Mouse (Mus musculus) intestine, embryonic 16.5 days (tissue): ENCODE measurements around the gene Gm20388. TPM values are rescaled to one million over a fixed set of nuclear protein-coding genes. Genes with fewer than 3 reads are reported as not detected.
A peak's percentile ranks its signal among the peaks of the same experiment; 100 is the strongest.

ENCODE experiments used
- ATAC-seq: fragments of 200-750 bp; cut with Nextera tagmentation; 2 replicates; pipeline ENCODE4 v1.8.0; 2017; ENCODE audit warnings: moderate TSS enrichment, moderate library complexity
- H3K27ac ChIP-seq: fragments of 300-500 bp; sonication (generic); 2 replicates; pipeline ENCODE4 v1.5.1; 2014; ENCODE audit warnings: mild to moderate bottlenecking, low read length
- H3K27me3 ChIP-seq: fragments of 300-500 bp; sonication (generic); replicated peaks from 2 replicates; pipeline ENCODE4 v1.6.1; 2014; ENCODE audit warnings: low read length, control low read depth, mixed read lengths; ENCODE audit not compliant: control insufficient read depth, insufficient read depth
- H3K36me3 ChIP-seq: fragments of 300-500 bp; sonication (generic); 2 replicates; pipeline ENCODE4 v1.6.1; 2014; ENCODE audit warnings: low read length, control low read depth; ENCODE audit not compliant: control insufficient read depth, insufficient read depth
- H3K4me1 ChIP-seq: fragments of 300-500 bp; sonication (generic); 2 replicates; pipeline ENCODE4 v1.6.1; 2014; ENCODE audit warnings: low read length, control low read depth, mixed read lengths; ENCODE audit not compliant: control insufficient read depth, insufficient read depth
- H3K4me2 ChIP-seq: fragments of 300-500 bp; sonication (generic); 2 replicates; pipeline ENCODE4 v1.6.1; 2014; ENCODE audit warnings: low read depth, low read length, control low read depth
- H3K4me3 ChIP-seq: fragments of 300-500 bp; sonication (generic); 2 replicates; pipeline ENCODE4 v1.5.1; 2014; ENCODE audit warnings: mild to moderate bottlenecking, low read length
- H3K9ac ChIP-seq: fragments of 300-500 bp; sonication (generic); 2 replicates; pipeline ENCODE4 v1.6.1; 2014; ENCODE audit warnings: low read depth, low read length
- H3K9me3 ChIP-seq: fragments of 300-500 bp; sonication (generic); 2 replicates; pipeline ENCODE4 v1.6.1; 2016; ENCODE audit warnings: low read length, control low read depth; ENCODE audit not compliant: control insufficient read depth
- WGBS: fragments of 180-500 bp; shearing (Covaris S2); extraction: QIAGEN DNeasy Blood & Tissue Kit; methylation state at CpG from one replicate; pipeline ENCODE4 v1.1.7; 2014; 5-methylcytosine and 5-hydroxymethylcytosine counted together
- polyA plus RNA-seq: library from polyadenylated mRNA; unstranded; fragments of >200 nt; fragmentation: Nextera tagmentation; extraction: Ambion mirVana; gene quantifications from 2 replicates; pipeline ENCODE4 v1.2.1, GENCODE M21; 2015

The Gm20388 gene
- polyA plus RNA-seq, 1 experiment from 2014 or later, result 5.8 TPM

- H3K4me2 ChIP-seq, result no peak overlapping the region
- H3K9ac ChIP-seq, result no peak overlapping the region
- no peak overlapping the region for H3K4me3 ChIP-seq
- H3K9me3 ChIP-seq, result no peaks in the 10 kb centered on the region
- H3K27me3 ChIP-seq, result no peaks in the 10 kb centered on the region
- no peak overlapping the region for H3K27ac ChIP-seq
- 33% methylated on average over 11 of the region's 11 CpGs for WGBS
- peaks cover 26% of the 10 kb centered on the region for H3K4me1 ChIP-seq
- ATAC-seq, result no peak
- H3K36me3 ChIP-seq, result no peaks in the 10 kb centered on the region
These were observed 297.5 kb downstream of the Gm20388 start for GRCm38 (mm10) chr8:120208113-120208512.

GRCm38 (mm10) chr8:120211345-120211744 is 300.7 kb downstream of the Gm20388 start:
- 10% methylated on average over 4 of the region's 4 CpGs for WGBS
- Histone ChIP-seq H3K36me3 (no peaks in the 10 kb centered on the region), H3K27ac (no peak overlapping the region), H3K9me3 (no peaks in the 10 kb centered on the region), H3K4me2 (no peak overlapping the region), H3K9ac (peak overlapping the region; percentile 10; the same call in 1 of the 2 replicates), H3K27me3 (no peaks in the 10 kb centered on the region), H3K4me1 (peaks cover 20% of the 10 kb centered on the region), H3K4me3 (no peak overlapping the region)
- peak; percentile 33; the same call in 1 of the 2 replicates for ATAC-seq

GRCm38 (mm10) chr8:120212596-120212995 is 302.0 kb downstream of the Gm20388 start:
- H3K36me3 ChIP-seq, result no peaks in the 10 kb centered on the region
- ATAC-seq, result no peak
- 86% methylated on average over 7 of the region's 7 CpGs for WGBS
- H3K4me1 ChIP-seq, result peaks cover 31% of the 10 kb centered on the region
- no peak overlapping the region for H3K4me3 ChIP-seq
- H3K27me3 ChIP-seq, result no peaks in the 10 kb centered on the region
- H3K4me2 ChIP-seq, result no peak overlapping the region
- H3K27ac ChIP-seq, result no peak overlapping the region
- H3K9ac ChIP-seq, result no peak overlapping the region
- H3K9me3 ChIP-seq, result no peaks in the 10 kb centered on the region

- no peaks in the 10 kb centered on the region for H3K36me3 ChIP-seq
- H3K4me1 ChIP-seq, result peaks cover 34% of the 10 kb centered on the region
- H3K27me3 ChIP-seq, result no peaks in the 10 kb centered on the region
- H3K4me3 ChIP-seq, result no peak overlapping the region
- ATAC-seq, result no peak
- no peaks in the 10 kb centered on the region for H3K9me3 ChIP-seq
- no peak overlapping the region for H3K9ac ChIP-seq
- WGBS, result 95% methylated on average over 3 of the region's 3 CpGs
- H3K27ac ChIP-seq, result no peak overlapping the region
- H3K4me2 ChIP-seq, result no peak overlapping the region
These were observed 302.6 kb downstream of the Gm20388 start for GRCm38 (mm10) chr8:120213229-120213628.

GRCm38 (mm10) chr8:120213939-120214338 is 303.3 kb downstream of the Gm20388 start:
- Histone ChIP-seq H3K4me1 (peaks cover 34% of the 10 kb centered on the region), H3K9me3 (no peaks in the 10 kb centered on the region), H3K27ac (no peak overlapping the region), H3K36me3 (no peaks in the 10 kb centered on the region), H3K4me3 (no peak overlapping the region), H3K27me3 (no peaks in the 10 kb centered on the region), H3K4me2 (no peak overlapping the region), H3K9ac (no peak overlapping the region)
- no peak for ATAC-seq
- 67% methylated on average over 5 of the region's 5 CpGs for WGBS

GRCm38 (mm10) chr8:120215416-120216141 is 304.9 kb downstream of the Gm20388 start:
- peaks cover 34% of the 10 kb centered on the region for H3K4me1 ChIP-seq
- H3K4me3 ChIP-seq, result no peak overlapping the region
- no peak overlapping the region for H3K4me2 ChIP-seq
- ATAC-seq, result no peak
- H3K27ac ChIP-seq, result peak overlapping the region; percentile 57
- H3K9ac ChIP-seq, result no peak overlapping the region
- H3K9me3 ChIP-seq, result no peaks in the 10 kb centered on the region
- H3K36me3 ChIP-seq, result no peaks in the 10 kb centered on the region
- no peaks in the 10 kb centered on the region for H3K27me3 ChIP-seq
- WGBS, result 49% methylated on average over 7 of the region's 7 CpGs

GRCm38 (mm10) chr8:120216855-120217830 is 306.5 kb downstream of the Gm20388 start:
- peak overlapping the region; percentile 60 for H3K27ac ChIP-seq
- no peaks in the 10 kb centered on the region for H3K36me3 ChIP-seq
- H3K4me3 ChIP-seq, result no peak overlapping the region
- no peak overlapping the region for H3K4me2 ChIP-seq
- WGBS, result 23% methylated on average over 13 of the region's 13 CpGs
- peak overlapping the region; percentile 32; the same call in 1 of the 2 replicates for H3K9ac ChIP-seq
- peak; percentile 90 for ATAC-seq
- peaks cover 28% of the 10 kb centered on the region for H3K4me1 ChIP-seq
- H3K9me3 ChIP-seq, result no peaks in the 10 kb centered on the region
- H3K27me3 ChIP-seq, result no peaks in the 10 kb centered on the region

- H3K36me3 ChIP-seq, result no peaks in the 10 kb centered on the region
- H3K4me3 ChIP-seq, result no peak overlapping the region
- H3K27ac ChIP-seq, result no peak overlapping the region
- H3K9me3 ChIP-seq, result no peaks in the 10 kb centered on the region
- no peaks in the 10 kb centered on the region for H3K27me3 ChIP-seq
- H3K4me2 ChIP-seq, result no peak overlapping the region
- peaks cover 35% of the 10 kb centered on the region for H3K4me1 ChIP-seq
- no peak for ATAC-seq
- no peak overlapping the region for H3K9ac ChIP-seq
- 45% methylated on average over 11 of the region's 11 CpGs for WGBS
These were observed 311.9 kb downstream of the Gm20388 start for GRCm38 (mm10) chr8:120222548-120222947.
